Mouse (Mus musculus): ENCODE measurements around the gene Pde3a.
"Not testable (repeated sequence)": the region's sequence is repeated elsewhere in the genome, so short reads cannot be mapped to it uniquely, and the experiment has no call there.

Pde3a gene

DNA sequence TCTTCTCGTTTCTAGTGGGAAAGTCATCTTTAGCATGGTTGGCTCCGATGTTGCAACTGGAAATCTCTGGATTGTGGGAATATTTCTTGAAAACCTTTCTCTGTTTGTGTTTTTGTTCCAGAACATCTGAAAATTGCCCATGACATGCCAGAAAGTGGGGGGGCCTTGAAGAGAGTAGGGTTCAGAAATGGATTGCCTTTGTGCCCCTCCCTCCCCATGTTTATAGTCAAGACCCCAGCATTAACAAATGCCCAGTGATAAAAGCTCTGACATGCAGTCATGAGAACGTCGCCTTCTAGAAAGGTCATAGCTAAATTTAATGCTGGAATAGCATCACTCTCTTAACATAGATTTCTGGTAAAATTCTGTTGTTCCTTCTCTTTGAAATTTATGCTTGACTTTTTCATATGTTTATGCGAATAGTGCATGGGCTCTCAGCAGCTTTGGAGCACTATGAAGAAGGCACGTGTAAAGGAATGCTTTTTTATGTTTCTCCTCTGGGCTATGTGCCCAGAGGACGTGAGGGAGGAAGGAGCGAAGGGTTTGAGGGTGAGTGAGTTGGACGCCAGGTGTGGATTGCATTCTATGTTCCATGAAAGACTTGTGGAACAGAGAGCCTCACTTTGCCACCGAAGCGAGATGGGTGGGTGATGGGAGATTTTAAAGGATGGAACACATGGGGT lies 19.0 kb downstream of the Pde3a start:
- DNase-seq (ENCODE audit: low spot score): no peak

DNA sequence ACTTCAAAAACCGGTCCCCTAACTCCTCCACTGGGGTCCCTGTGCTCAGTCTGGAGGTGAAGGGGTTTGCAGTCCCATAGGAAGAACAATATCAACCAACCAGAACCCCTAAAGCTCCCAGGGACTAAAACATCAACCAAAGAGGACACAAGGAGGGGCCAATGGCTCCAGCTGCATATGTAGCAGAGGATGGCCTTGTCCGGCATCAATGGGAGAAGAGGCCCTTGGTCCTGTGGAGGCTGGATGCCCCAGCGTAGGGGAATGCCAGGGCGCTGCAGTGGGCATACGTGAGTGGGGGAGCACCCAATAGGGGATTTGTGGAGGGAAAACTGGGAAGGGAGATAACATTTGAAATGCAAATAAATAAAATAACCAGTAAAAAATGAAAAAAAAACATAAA lies 19.8 kb downstream of the Pde3a start:
- DNase-seq (ENCODE audit: low spot score): no peak

DNA sequence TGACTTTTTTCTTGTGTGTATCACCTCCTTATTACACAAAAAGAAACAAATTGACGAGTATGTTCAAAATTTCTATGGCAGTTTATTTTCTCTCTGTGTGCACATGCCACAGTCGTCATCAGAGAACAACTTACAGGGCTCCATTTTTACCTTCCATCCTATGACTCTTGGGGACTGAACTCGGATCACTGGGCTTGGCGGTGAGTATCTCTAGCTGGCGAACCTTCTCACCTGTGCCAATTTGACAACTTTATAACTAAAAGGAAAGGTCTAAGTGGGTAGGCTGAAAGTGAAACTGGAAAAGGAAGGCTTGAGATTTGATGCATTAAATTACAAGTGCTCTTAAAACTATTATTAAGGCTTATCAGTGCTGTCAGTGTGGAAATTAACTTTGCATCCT lies 22.1 kb downstream of the Pde3a start:
- DNase-seq (ENCODE audit: low spot score): no peak

DNA sequence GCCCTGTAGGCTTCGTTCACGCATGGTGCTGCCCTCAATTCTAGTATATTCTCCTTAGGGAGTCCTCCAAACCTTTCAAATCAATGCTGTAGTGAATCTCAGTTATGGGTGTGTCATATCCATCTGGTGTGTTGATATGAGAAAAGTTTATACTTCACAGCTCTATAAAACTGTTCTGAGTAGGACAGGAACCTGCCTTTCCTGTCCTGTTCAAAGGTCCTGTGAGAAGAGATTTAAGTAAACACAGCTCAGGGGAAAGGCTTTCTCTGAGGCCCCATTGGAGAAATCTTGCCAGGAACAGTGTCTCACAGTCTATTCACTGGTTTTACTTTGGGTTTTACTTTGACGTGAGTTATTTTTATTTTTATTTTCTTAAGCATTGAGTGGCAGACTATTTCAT lies 22.5 kb downstream of the Pde3a start:
- no peak for DNase-seq (ENCODE audit: low spot score)

DNA sequence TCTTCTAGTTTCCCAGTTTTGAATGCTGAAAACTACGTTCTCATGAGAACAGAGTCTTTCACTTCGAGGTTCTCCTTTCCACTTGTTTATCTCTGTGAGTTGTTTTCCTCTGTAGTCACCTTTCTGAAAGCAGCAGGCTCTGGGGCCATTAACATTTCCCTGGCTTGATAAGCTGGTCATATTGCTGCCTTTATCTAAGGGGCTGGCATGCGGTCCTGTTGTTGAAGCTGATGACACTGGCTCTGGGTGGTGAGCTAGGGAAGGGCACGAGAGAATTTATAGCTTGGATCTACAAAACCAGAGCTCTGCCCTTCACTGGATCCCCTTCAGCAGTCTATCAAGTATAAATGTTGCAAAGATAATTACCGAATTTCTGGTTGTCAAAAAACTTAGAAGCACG lies 24.6 kb downstream of the Pde3a start:
- no peak for DNase-seq (ENCODE audit: low spot score)

DNA sequence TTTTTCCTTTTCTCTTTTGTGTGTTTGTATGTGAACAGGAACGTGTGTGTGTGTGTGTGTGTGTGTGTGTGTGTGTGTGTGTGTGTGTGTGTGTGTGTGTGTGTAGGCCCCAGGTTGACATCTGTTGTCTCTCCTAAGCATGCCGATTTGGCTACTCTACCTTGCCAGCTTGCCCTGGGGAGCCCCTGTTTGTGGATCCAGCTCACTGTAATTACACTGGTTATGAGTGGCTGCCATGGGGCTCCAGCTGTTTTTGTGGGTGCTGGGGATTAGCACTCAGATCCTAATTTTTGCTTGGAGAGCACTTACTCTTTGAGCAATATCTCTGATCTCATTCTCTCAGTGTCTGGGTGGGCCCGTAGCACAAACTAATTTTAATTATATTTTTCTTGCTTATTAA lies 32.6 kb downstream of the Pde3a start:
- no peak for DNase-seq (ENCODE audit: low spot score)

DNA sequence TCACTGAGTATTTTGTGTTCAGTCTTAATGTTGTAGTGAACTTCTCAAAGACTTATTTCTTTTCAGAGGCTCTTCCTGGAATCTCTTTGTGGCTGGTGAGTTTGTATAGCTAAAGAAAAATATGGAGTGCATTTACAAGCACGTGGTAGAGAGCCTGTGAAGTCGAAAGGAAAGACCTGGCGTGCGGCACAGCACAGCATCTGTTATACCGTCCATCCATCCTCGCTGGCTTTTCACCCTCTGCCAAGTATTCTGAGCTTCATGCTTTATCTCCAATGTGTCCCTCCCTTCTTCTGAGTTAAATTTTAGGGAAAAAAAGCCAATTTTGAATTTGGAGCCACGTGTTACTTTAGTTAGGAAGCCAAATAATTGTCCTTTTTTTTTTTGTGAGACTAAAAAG lies 33.7 kb downstream of the Pde3a start:
- DNase-seq (ENCODE audit: low spot score): no peak

DNA sequence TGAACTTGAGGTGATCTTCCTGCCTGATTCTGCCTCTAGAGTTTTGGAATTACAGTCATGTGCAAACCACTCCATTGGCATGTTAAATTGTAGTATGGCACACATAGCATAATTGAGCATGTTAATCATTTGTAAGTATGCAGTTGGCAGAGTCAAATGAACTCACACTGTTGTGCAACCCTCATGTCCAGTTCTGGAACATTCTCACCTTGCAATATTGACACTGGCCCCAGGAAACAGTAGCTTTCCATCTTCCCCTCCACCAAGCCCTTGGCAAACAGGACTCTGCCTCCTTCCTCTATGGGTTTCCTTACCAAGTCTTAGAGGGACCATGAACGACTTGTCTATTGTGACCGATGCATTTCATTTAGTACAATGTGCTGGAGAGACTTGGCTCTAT lies 42.1 kb downstream of the Pde3a start:
- no peak for DNase-seq (ENCODE audit: low spot score)

DNA sequence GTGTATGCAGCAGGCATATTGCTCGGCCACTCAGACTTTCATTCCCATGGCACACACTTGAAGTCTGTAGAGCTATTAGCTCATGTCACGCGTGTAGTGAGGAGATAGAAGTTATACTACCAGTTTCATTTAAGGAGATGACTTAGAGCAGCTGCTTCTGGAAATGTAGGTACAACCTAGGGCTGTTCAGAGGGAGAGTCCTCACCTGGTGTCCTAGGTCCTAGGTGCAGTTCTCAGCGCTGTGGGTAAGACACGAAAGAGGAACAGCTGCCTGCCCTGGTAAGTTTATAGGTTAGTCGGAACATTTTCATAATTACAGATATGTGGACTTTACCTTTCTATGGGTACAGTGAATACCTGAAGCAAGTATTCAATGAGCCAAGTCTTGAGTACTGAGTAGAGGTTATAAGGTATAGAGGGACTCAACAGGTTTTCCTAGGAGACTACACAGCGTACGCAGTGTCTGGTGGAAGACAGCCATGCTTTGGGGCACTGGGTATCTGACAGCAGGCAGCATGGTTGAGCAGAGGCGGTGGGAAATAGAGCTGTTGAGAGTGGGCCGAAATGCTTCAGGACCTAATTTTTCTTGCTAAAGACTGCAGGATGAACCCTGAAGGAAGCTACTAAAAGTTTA lies 43.9 kb downstream of the Pde3a start:
- DNase-seq (ENCODE audit: low spot score): no peak

DNA sequence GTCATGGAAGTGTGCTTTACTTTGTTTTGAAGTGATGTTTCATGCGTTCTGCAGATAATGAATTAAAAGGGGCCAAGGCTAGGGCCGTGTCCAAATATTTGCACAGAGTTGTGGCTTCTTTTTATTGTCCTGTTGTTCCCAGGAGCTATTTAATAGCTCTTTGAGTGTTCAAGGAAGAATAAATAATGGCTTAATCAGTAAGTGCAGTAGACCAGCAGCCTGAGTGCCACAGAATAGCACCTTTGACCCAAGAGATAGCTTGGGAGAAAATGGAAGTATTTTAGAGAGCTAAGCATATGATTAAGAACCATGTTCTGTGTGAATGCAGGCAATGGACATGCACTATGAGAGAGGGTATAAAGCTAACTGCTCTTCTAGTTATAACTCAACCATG lies 44.4 kb downstream of the Pde3a start:
- no peak for DNase-seq (ENCODE audit: low spot score)

DNA sequence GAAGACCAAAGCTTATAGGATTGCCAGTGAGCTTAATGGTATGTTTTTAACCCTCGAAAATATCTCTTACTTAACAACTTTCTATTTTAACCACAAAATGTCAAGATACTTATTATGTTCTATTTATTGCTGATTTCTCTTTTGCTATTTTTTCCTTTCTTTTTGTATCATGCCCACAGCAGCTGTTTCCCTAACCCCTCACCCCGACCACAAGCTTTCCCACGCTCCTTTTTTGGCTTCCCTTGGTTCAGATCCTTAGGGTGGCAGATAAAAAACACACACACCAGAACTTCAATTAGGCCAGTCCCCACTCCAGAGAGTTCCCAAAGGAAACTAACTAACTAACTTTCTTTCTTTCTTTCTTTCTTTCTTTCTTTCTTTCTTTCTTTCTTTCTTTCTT lies 46.2 kb downstream of the Pde3a start:
- DNase-seq (ENCODE audit: low spot score): no peak

DNA sequence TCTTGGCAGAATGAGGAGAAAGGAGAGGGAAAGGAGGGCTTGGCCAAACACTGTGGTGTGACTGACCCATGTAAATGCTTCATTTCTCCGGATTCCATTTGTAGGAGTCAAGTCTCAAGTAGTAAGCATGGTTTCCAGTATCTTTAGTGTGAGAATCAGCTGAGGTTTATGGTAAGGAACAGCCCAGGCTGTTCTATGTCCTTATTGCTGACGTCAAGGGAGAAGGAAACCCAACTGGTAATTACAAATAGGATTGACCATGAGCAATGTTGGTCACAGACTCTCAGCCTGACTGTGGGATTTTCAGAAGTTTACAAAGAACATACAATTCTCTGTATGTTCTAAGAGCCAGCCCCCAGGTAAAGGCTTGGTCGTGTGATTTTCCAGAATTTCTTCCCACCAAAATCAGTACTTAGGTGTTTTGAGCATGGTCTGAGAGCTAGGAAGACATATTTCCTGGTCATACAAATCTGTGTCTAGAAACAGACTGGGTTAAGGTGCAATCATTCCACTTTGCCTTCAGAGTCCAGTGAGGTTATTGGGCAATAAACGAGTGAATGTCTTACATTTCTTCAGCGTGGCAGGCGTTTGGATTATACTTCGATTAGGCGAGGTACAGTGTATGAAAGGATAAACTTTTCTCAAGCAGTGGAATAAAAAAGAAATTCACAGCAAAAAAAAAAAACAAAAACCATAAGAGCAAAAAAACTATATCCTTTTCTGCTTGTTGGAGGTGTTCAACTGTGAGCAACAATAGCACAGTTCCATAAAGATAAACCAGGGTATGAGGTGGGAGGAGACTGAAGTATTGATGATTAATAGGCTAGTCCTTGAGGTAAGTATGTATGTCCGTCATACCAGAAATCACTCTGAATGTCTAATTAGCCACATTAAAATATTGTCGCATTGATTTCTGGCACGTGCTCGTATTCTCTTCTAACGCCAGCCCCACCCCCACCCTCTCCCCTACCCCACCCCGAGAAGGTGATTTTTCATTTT lies 53.0 kb downstream of the Pde3a start:
- no peak for DNase-seq (ENCODE audit: low spot score)

DNA sequence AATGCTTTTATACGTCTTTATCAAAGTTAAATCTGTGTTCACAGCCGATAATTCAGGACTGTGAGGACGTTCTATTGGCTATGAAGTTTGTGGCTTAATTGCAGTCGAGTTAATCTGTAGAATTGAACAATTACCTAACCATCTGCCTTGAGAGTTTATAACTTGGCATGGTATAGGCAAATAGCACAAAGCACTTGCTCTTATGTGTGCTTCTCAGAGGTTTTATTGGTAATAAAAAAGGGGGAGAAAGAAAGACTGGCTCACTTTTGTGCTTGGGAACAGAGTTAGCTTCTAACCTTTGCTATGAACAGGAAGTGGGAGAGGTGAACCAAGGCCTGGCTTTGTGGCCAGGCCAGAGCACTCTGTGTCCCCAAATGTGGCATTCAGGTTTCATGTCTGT lies 53.8 kb downstream of the Pde3a start:
- DNase-seq (ENCODE audit: low spot score): no peak

DNA sequence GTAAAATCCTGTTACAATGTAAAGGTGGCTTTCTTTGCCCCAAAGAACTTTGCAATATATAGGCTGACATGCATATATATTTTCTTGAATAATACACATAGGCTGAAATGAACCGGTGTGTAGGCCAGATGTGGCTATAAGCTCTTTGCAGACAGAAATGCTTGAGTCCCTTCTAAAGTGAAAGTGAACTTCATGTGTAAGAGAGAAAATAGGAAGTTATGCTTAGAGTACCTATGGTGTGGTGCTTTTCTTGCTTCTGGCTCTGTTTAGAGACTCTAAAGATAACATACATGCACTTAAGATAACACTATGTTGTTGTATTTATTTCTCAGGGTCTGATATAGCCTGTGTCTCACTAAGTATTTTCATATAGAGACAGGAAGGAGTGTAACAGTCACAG lies 58.3 kb downstream of the Pde3a start:
- DNase-seq (ENCODE audit: low spot score): no peak

DNA sequence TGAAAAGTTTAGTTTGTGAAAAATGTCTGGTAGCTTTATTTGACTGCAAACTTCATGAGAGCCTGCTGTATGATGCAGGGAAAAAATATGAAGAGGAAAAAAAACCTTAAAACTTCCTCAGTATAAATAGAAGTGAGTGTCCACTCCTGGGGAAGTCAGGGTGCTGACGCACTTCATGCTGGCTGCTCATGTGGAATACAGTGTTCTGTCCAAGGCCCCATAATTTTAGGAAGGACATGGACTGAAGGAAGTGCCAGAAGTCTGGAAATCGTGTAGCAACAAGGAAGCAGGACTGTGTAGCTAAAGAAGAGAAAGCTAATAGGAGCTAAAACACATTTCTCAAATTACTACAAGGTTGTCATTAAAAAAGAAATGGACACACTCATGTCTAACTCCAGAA lies 59.4 kb downstream of the Pde3a start:
- DNase-seq (ENCODE audit: low spot score): no peak

DNA sequence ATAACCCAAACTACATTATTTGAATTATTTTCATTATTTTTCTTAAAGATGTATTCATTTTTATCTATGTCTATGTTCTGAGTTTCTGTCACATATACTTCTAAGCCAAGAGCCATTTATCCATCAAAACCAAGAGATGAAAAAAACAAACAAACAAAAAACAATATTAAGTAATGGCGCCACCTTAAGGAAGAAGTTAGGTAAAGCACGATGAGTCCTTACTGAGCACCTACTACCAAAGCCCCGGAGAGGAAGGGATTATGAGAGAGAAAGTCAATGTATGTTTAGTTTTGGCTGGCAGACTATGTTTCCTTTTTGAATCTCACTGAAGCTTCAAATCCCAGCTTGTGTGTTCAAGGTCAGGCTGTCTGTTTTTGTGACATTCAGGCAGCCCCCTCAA lies 60.8 kb downstream of the Pde3a start:
- DNase-seq (ENCODE audit: low spot score): no peak

DNA sequence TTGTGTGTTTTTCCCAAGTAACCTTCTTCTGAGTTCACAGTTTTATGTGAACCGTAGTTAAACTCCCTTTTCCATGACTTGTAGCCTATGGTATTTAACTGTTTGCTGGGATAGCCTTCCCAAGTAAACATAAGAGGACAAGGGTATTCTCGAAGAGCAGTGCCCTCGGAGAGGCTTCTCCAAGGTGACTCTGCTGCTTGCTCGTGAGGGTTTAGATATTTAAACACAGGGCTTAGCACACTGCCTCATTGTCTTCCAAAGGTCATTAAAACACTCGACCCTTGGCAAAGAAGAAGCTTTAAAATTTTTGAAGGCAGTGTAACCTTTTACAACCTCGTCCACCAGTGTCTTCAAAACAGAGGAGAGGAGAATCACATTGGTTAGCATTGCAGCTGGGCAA lies 61.3 kb downstream of the Pde3a start:
- no peak for DNase-seq (ENCODE audit: low spot score)

DNA sequence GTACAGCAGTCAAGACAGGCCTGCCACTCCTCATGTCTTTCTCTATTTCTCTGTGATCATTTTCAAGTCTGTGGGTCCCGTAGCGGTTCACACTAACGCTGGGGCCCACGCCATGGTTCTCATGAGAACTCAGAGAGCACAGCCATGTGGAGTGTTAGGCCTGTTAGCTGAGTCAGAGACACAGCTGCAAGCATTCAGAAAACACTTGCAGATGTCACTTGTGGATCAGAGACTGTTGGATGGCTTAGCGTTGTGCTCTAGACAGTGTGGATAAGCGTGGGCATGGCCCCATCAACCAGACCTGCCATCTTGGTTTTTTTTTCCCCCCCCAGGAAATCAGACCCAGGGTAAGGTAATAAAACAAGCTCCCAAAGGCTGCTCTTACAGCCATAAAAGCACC lies 62.5 kb downstream of the Pde3a start:
- DNase-seq (ENCODE audit: low spot score): peak; percentile 23

DNA sequence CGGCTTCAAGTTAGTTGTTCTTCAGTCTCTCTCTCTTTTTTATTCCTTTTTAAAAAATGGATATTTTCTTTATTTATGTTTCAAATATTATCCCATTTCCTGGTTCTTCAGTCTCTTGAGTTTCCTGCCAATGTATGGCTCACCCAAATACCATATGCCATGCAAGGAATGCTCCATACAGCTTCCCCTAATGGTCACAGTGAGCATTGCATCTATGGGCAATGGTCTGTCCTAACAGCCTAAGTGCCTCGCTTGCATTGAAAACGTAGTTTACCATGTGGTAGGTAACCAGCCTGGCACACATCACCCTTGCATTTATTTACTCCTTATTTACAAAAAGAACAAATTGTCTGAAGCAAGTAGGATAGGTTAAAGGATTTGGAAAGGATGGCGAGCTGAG lies 64.0 kb downstream of the Pde3a start:
- DNase-seq (ENCODE audit: low spot score): no peak

DNA sequence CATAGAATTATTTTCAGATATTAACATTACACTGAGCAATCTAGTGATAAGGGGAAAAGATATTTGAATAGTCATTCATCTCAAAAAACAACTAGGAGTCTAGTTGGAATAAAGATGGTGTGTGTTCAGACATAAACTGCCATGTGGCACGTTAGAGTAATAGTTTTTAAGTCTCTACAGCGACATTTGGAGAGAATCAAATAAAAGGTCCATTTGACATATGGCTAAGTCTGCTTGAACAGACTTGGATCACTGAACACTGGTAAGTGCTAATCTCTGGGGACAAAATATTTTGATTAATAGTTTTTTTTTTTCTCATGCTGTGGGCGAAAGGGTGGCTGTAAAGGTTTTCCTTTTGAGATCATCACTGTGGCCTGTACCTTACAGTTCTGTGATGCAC lies 69.4 kb downstream of the Pde3a start:
- DNase-seq (ENCODE audit: low spot score): no peak

DNA sequence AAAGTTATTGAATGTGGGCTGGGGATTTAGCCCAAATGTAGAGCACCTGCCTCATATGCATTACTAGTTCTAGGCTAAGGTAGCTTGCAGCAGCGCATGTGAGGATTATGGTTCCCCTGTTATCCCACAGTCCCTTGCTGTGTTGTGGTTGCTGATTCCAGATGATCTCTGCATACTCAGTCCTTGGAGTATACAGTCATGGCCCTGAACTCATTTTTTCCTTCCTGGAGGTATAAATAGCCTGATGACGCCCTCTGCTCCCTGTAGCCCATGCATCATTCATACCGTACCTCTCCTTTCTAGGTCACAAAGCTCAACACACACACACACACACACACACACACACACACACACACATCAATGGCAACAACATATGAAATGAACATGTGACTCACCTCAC lies 72.2 kb downstream of the Pde3a start:
- DNase-seq (ENCODE audit: low spot score): no peak

DNA sequence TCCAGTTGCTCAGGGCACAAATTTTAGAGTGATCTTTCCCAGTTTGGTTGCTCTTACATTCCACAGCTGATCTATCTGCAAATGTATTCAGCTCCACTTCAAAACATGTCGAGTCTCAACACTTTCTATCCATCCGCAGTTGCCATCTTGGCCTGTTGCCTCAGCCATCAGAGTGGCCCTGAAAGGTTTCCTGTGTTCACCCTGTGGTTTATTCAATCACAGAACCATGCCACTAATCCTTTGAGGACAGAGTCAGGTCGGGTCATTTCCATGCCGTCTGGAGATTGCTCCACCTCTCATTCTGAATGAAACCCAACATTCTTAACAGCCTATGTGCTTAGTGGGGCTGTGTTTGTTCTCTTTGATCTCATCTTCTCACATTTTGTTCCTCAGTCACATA lies 73.9 kb downstream of the Pde3a start:
- DNase-seq (ENCODE audit: low spot score): no peak

DNA sequence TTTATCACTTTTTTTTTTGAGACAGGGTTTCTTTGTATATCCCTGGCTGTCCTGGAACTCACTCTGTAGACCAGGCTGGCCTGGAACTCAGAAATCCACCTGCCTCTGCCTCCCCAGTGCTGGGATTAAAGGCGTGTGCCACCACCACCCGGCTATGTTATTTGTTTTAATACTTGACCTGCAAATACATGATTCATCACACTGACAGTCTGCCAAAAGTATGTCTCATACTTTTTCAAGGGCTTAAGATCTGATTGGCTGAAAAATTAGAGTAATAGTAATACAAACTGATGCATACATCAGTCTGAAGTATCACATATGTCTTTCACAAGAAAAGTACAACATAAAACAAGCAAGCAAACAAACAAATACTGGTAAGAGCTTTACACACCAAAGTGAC lies 78.1 kb downstream of the Pde3a start:
- not testable (repeated sequence) for DNase-seq (ENCODE audit: low spot score)

Data from urinary bladder, postnatal 25 days (tissue).